Mouse (Mus musculus): ENCODE measurements around the gene Myo6.

DNA sequence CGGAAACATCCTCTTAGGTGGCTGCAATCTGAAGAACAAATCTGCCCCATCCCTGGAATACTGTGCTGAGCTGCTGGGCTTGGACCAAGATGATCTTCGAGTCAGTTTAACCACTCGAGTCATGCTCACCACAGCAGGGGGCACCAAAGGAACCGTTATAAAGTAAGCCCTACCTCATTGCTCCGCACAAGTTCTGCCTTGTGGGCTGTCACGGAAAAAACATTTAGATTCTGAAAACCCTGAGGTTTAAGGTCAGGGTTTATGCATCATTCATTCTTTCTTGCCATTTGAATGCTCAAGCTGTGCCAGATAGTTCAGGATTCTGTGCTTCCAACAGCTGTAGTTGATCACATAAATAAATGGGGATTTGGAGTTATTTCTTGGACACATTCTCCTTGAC lies 93.6 kb downstream of the Myo6 start:
- no peak for TF ChIP-seq EP300 (IDR thresholded peaks at IDR 0.05)
- TF ChIP-seq CTCF (IDR thresholded peaks at IDR 0.05), result peak; percentile 45

Data from lung, postnatal 0 days (tissue).